Mouse (Mus musculus) kidney, embryonic 15.5 days (tissue): ENCODE results near the gene Col4a2. TPM values are rescaled to one million over a fixed set of nuclear protein-coding genes. Genes with fewer than 3 reads are reported as not detected.

ENCODE experiments used
- ATAC-seq: fragments of 200-750 bp; cut with Nextera tagmentation; replicated peaks from 2 replicates; pipeline ENCODE4 v1.8.0; 2017; ENCODE audit warnings: moderate TSS enrichment; ENCODE audit not compliant: low FRiP score
- H3K27ac ChIP-seq: fragments of 300-500 bp; sonication (generic); 2 replicates; pipeline ENCODE4 v1.5.1; 2015; ENCODE audit warnings: mild to moderate bottlenecking, inconsistent platforms
- H3K27me3 ChIP-seq: fragments of 300-500 bp; sonication (generic); 2 replicates; pipeline ENCODE4 v1.6.1; 2015; ENCODE audit warnings: inconsistent platforms
- H3K36me3 ChIP-seq: fragments of 300-500 bp; sonication (generic); 2 replicates; pipeline ENCODE4 v1.6.1; 2015; ENCODE audit warnings: inconsistent platforms
- H3K4me1 ChIP-seq: fragments of 300-500 bp; sonication (generic); 2 replicates; pipeline ENCODE4 v1.6.1; 2015; ENCODE audit warnings: inconsistent platforms
- H3K4me2 ChIP-seq: fragments of 300-500 bp; sonication (generic); 2 replicates; pipeline ENCODE4 v1.6.1; 2015; ENCODE audit warnings: moderate library complexity, mild to moderate bottlenecking, inconsistent platforms
- H3K4me3 ChIP-seq: fragments of 300-500 bp; sonication (generic); replicated peaks from 2 replicates; pipeline ENCODE4 v1.5.1; 2015; ENCODE audit warnings: mild to moderate bottlenecking, inconsistent platforms
- H3K9ac ChIP-seq: fragments of 300-500 bp; sonication (generic); 2 replicates; pipeline ENCODE4 v1.6.1; 2015; ENCODE audit warnings: mild to moderate bottlenecking, inconsistent platforms
- H3K9me3 ChIP-seq: fragments of 300-500 bp; sonication (generic); replicated peaks from 2 replicates; pipeline ENCODE4 v1.6.1; 2016; ENCODE audit warnings: inconsistent platforms
- WGBS: fragments of 180-500 bp; shearing (Covaris S2); methylation state at CpG from one replicate; pipeline ENCODE4 v1.1.7; 2015; ENCODE audit warnings: mixed read lengths; 5-methylcytosine and 5-hydroxymethylcytosine counted together
- polyA plus RNA-seq: library from polyadenylated mRNA; unstranded; fragments of >200 nt; fragmentation: Nextera tagmentation; extraction: Ambion mirVana; gene quantifications from 2 replicates; pipeline ENCODE4 v1.2.1, GENCODE M21; 2015

Gene Col4a2
- polyA plus RNA-seq, 1 experiment from 2014 or later, result 116 TPM

- 56% methylated on average over 8 of the region's 8 CpGs for WGBS
- H3K27ac ChIP-seq, result no peak overlapping the region
- H3K36me3 ChIP-seq, result peaks cover 90% of the 10 kb centered on the region
- H3K4me3 ChIP-seq, result no peak overlapping the region
- H3K4me2 ChIP-seq, result no peak overlapping the region
- no peaks in the 10 kb centered on the region for H3K9me3 ChIP-seq
- H3K27me3 ChIP-seq, result no peaks in the 10 kb centered on the region
- H3K4me1 ChIP-seq, result peaks cover 20% of the 10 kb centered on the region
- no peak for ATAC-seq
- no peak overlapping the region for H3K9ac ChIP-seq
Observed at GRCm38 (mm10) chr8:11414304-11414703, 101.7 kb downstream of the Col4a2 start.

- Histone ChIP-seq H3K36me3 (peaks cover 85% of the 10 kb centered on the region), H3K9ac (no peak overlapping the region), H3K27ac (no peak overlapping the region), H3K4me2 (no peak overlapping the region), H3K9me3 (no peaks in the 10 kb centered on the region), H3K27me3 (no peaks in the 10 kb centered on the region), H3K4me1 (peaks cover 20% of the 10 kb centered on the region), H3K4me3 (no peak overlapping the region)
- WGBS, result 88% methylated on average over 10 of the region's 10 CpGs
- no peak for ATAC-seq
Observed at GRCm38 (mm10) chr8:11415089-11415488, 102.5 kb downstream of the Col4a2 start.

GRCm38 (mm10) chr8:11417762-11418161, 105.2 kb downstream of the Col4a2 start:
- Histone ChIP-seq H3K4me3 (no peak overlapping the region), H3K9me3 (no peaks in the 10 kb centered on the region), H3K4me2 (no peak overlapping the region), H3K27ac (no peak overlapping the region), H3K4me1 (no peaks in the 10 kb centered on the region), H3K27me3 (no peaks in the 10 kb centered on the region), H3K9ac (no peak overlapping the region), H3K36me3 (peaks cover 85% of the 10 kb centered on the region)
- WGBS, result 86% methylated on average over 13 of the region's 13 CpGs
- ATAC-seq, result no peak

- 37% methylated on average over 6 of the region's 6 CpGs for WGBS
- H3K9me3 ChIP-seq, result no peaks in the 10 kb centered on the region
- no peak overlapping the region for H3K9ac ChIP-seq
- H3K4me3 ChIP-seq, result no peak overlapping the region
- peaks cover 83% of the 10 kb centered on the region for H3K36me3 ChIP-seq
- no peaks in the 10 kb centered on the region for H3K4me1 ChIP-seq
- no peak overlapping the region for H3K27ac ChIP-seq
- ATAC-seq, result peak; percentile 23; the same call in 1 of the 2 replicates
- H3K4me2 ChIP-seq, result no peak overlapping the region
- no peaks in the 10 kb centered on the region for H3K27me3 ChIP-seq
Observed at GRCm38 (mm10) chr8:11419232-11419631, 106.6 kb downstream of the Col4a2 start.

GRCm38 (mm10) chr8:11419645-11420044, 107.0 kb downstream of the Col4a2 start:
- H3K9me3 ChIP-seq, result no peaks in the 10 kb centered on the region
- H3K9ac ChIP-seq, result no peak overlapping the region
- no peak overlapping the region for H3K4me3 ChIP-seq
- H3K27ac ChIP-seq, result no peak overlapping the region
- H3K4me1 ChIP-seq, result no peaks in the 10 kb centered on the region
- 17% methylated on average over 2 of the region's 2 CpGs for WGBS
- H3K4me2 ChIP-seq, result no peak overlapping the region
- peaks cover 82% of the 10 kb centered on the region for H3K36me3 ChIP-seq
- H3K27me3 ChIP-seq, result no peaks in the 10 kb centered on the region
- ATAC-seq, result peak; percentile 16; the same call in 1 of the 2 replicates

GRCm38 (mm10) chr8:11421105-11421504, 108.5 kb downstream of the Col4a2 start:
- Histone ChIP-seq H3K27ac (no peak overlapping the region), H3K9ac (no peak overlapping the region), H3K27me3 (no peaks in the 10 kb centered on the region), H3K9me3 (no peaks in the 10 kb centered on the region), H3K4me2 (no peak overlapping the region), H3K4me1 (no peaks in the 10 kb centered on the region), H3K4me3 (no peak overlapping the region), H3K36me3 (peaks cover 82% of the 10 kb centered on the region)
- WGBS, result 54% methylated on average over 14 of the region's 14 CpGs
- ATAC-seq, result no peak

GRCm38 (mm10) chr8:11421968-11422367, 109.4 kb downstream of the Col4a2 start:
- no peak overlapping the region for H3K4me2 ChIP-seq
- no peak overlapping the region for H3K4me3 ChIP-seq
- no peak overlapping the region for H3K9ac ChIP-seq
- peaks cover 82% of the 10 kb centered on the region for H3K36me3 ChIP-seq
- WGBS, result 86% methylated on average over 6 of the region's 6 CpGs
- no peaks in the 10 kb centered on the region for H3K4me1 ChIP-seq
- H3K9me3 ChIP-seq, result no peaks in the 10 kb centered on the region
- ATAC-seq, result no peak
- H3K27me3 ChIP-seq, result no peaks in the 10 kb centered on the region
- no peak overlapping the region for H3K27ac ChIP-seq

GRCm38 (mm10) chr8:11423091-11423490, 110.5 kb downstream of the Col4a2 start:
- Histone ChIP-seq H3K27ac (no peak overlapping the region), H3K27me3 (no peaks in the 10 kb centered on the region), H3K9ac (no peak overlapping the region), H3K36me3 (peaks cover 86% of the 10 kb centered on the region), H3K4me2 (no peak overlapping the region), H3K4me3 (no peak overlapping the region), H3K9me3 (no peaks in the 10 kb centered on the region), H3K4me1 (no peaks in the 10 kb centered on the region)
- ATAC-seq, result no peak
- 68% methylated on average over 7 of the region's 7 CpGs for WGBS

- ATAC-seq, result 0 out of 2 replicates have a peak, but pooled peaks have one; percentile 12
- Histone ChIP-seq H3K9ac (no peak overlapping the region), H3K4me2 (no peak overlapping the region), H3K9me3 (no peaks in the 10 kb centered on the region), H3K27me3 (no peaks in the 10 kb centered on the region), H3K36me3 (peaks cover 95% of the 10 kb centered on the region), H3K27ac (no peak overlapping the region), H3K4me3 (no peak overlapping the region), H3K4me1 (no peaks in the 10 kb centered on the region)
- 65% methylated on average over 5 of the region's 5 CpGs for WGBS
Observed at GRCm38 (mm10) chr8:11430688-11431087, 118.1 kb downstream of the Col4a2 start.

- no peak for ATAC-seq
- H3K4me2 ChIP-seq, result no peak overlapping the region
- H3K9ac ChIP-seq, result no peak overlapping the region
- no peaks in the 10 kb centered on the region for H3K4me1 ChIP-seq
- no peaks in the 10 kb centered on the region for H3K27me3 ChIP-seq
- peaks cover 100% of the 10 kb centered on the region for H3K36me3 ChIP-seq
- no peaks in the 10 kb centered on the region for H3K9me3 ChIP-seq
- H3K4me3 ChIP-seq, result no peak overlapping the region
- H3K27ac ChIP-seq, result no peak overlapping the region
- WGBS, result 53% methylated on average over 12 of the region's 12 CpGs
Observed at GRCm38 (mm10) chr8:11437862-11438261, 125.3 kb downstream of the Col4a2 start.

- Histone ChIP-seq H3K4me2 (no peak overlapping the region), H3K27me3 (no peaks in the 10 kb centered on the region), H3K36me3 (peaks cover 100% of the 10 kb centered on the region), H3K9ac (no peak overlapping the region), H3K4me3 (no peak overlapping the region), H3K4me1 (no peaks in the 10 kb centered on the region), H3K9me3 (no peaks in the 10 kb centered on the region), H3K27ac (no peak overlapping the region)
- WGBS, result 93% methylated on average over 6 of the region's 6 CpGs
- ATAC-seq, result no peak
Observed at GRCm38 (mm10) chr8:11441291-11441690, 128.7 kb downstream of the Col4a2 start.

- Histone ChIP-seq H3K9me3 (no peaks in the 10 kb centered on the region), H3K4me3 (no peak overlapping the region), H3K36me3 (peaks cover 100% of the 10 kb centered on the region), H3K9ac (no peak overlapping the region), H3K4me2 (no peak overlapping the region), H3K27me3 (no peaks in the 10 kb centered on the region), H3K4me1 (no peaks in the 10 kb centered on the region), H3K27ac (no peak overlapping the region)
- 88% methylated on average over 9 of the region's 9 CpGs for WGBS
- no peak for ATAC-seq
Observed at GRCm38 (mm10) chr8:11443611-11444010, 131.0 kb downstream of the Col4a2 start.

GRCm38 (mm10) chr8:11444216-11444615, 131.6 kb downstream of the Col4a2 start:
- peaks cover 100% of the 10 kb centered on the region for H3K36me3 ChIP-seq
- 88% methylated on average over 7 of the region's 7 CpGs for WGBS
- no peak overlapping the region for H3K27ac ChIP-seq

More at GRCm38 (mm10) chr8:11444216-11444615, 131.6 kb downstream of the Col4a2 start:
- H3K4me3 ChIP-seq, result no peak overlapping the region
- no peak overlapping the region for H3K4me2 ChIP-seq
- no peaks in the 10 kb centered on the region for H3K4me1 ChIP-seq
- no peaks in the 10 kb centered on the region for H3K9me3 ChIP-seq
- H3K9ac ChIP-seq, result no peak overlapping the region
- ATAC-seq, result no peak
- H3K27me3 ChIP-seq, result no peaks in the 10 kb centered on the region
